Mouse (Mus musculus): ENCODE measurements at regions not wholly inside any gene's neighbourhood (a gene's known extent, or its start where the extent isn't known, plus 50 kb on each side); places are given as distances from the start of the nearest gene placed in this dataset.

DNA sequence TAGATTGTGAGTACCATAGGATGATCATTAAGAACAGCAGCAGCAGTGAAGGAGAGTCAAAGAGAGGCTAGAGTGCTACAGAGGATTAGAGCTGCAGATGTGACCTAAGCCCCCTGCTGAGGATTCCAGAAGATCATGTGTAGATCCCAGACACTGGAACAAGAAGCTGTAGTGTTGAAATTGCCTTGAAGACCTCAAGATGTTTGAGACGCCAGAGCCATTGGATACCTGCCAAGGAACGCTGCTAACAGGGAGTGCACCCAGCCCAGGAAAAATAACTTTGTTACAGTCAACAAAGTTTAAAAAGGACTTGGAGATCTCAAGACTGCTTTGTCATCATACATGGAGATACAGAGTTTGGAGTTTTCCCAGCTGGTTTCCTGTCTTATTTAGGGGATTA, 955.0 kb upstream of the Pcdh10 start:
- DNase-seq: peak; percentile 2 to 3

DNA sequence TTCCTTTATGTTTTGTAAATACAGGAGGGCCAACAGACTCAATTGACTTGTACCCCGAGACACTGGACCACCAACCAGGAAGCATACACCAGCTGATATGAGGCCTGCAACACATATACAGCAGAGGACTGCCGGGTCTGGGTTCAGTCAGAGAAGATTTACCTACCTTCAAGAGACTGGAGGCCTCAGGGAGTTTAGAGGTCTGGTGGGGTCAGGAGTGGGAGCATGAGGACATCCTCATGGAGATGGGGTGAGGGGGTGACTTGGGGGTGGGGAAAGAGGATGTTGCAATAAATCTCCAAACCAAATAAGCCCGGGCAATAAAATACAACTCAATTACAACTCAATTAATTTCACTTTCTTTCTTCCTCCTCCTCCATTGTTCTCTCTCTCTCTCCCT, 910.1 kb upstream of the Pcdh10 start:
- no peak for DNase-seq

Data from cerebellum, postnatal 10 days (tissue).